ENCODE assay signal across 28 mouse cellular contexts in genomic region chr8:80923794-80924316, GRCm38 (mm10). TPM values are rescaled to one million over a fixed set of nuclear protein-coding genes. Genes with fewer than 3 reads are reported as not detected.
DNase-seq lines count a peak whose midpoint lies in the region; ATAC-seq and TF ChIP-seq lines count a peak whose summit lies in the region.
"Had no signal": no experiment of that assay in that cellular context is flagged by ENCODE, and none has a peak within 500 bp of the region (broad histone marks: within the 10 kb centered on the region; RNA-seq: fewer than 3 reads in every experiment).

No protein-coding gene starts in this region.

- 78% methylated on average over 9 of the region's 9 CpGs for WGBS in kidney, embryonic 16.5 days
- 51% methylated on average over 9 of the region's 9 CpGs for WGBS in lung, postnatal 0 days
- 52% methylated on average over 9 of the region's 9 CpGs for WGBS in lung, adult 2 months
- 80% methylated on average over 9 of the region's 9 CpGs for WGBS in stomach, embryonic 15.5 days

- no peak for DNase-seq in kidney, postnatal 14 days
- peak; percentile 62 for DNase-seq in lung, postnatal 0 days (ENCODE audit: low spot score)
- no peak for DNase-seq in lung, adult 2 months
- DNase-seq in lung, postnatal 10 days: peak; percentile 58
- DNase-seq in adrenal gland, postnatal 14 days: no peak
- DNase-seq: adrenal gland, postnatal 25 days; cerebellum, adult 11 months; cerebellum, postnatal 14 days; gastrocnemius, postnatal 10 days; heart, adult 11 months; kidney, adult 9 months; right cerebral cortex, postnatal 14 days; spleen, adult 18-20 months; thymus, postnatal 14 days had no signal

- no peak overlapping the region for H3K9ac ChIP-seq in kidney, embryonic 16.5 days (replicated peaks; ENCODE audit: low read length)
- no peak overlapping the region for H3K9ac ChIP-seq in lung, postnatal 0 days (replicated peaks; ENCODE audit: low read depth)
- H3K9ac ChIP-seq in stomach, embryonic 15.5 days: no peak overlapping the region
- H3K9ac ChIP-seq: embryonic facial prominence, embryonic 13.5 days; heart, embryonic 13.5 days; midbrain, embryonic 12.5 days had no signal

- 0 out of 2 replicates have a peak, but pooled peaks have one; percentile 15 for ATAC-seq in kidney, embryonic 16.5 days (ENCODE audit: low FRiP score, low TSS enrichment)
- peak; percentile 68 for ATAC-seq in lung, postnatal 0 days
- no peak for ATAC-seq in stomach, embryonic 15.5 days (ENCODE audit: insufficient read depth, low FRiP score, low read depth)
- ATAC-seq: activated CD4-positive, CD25-positive, alpha-beta regulatory T cell, adult 4 months; CD4-positive, CD25-positive, alpha-beta regulatory T cell, adult 4 months; forebrain, embryonic 14.5 days had no signal

- peak; percentile 49 for TF ChIP-seq CTCF in lung, postnatal 0 days (IDR thresholded peaks at IDR 0.05)
- TF ChIP-seq CTCF in lung, adult 2 months (IDR thresholded peaks at IDR 0.05; ENCODE audit: insufficient read depth, low read length): no peak

- no peak for TF ChIP-seq POLR2A in lung, adult 2 months (IDR thresholded peaks at IDR 0.05; ENCODE audit: borderline replicate concordance, extremely low read depth, low read depth, low read length)

- TF ChIP-seq EP300 in lung, postnatal 0 days (IDR thresholded peaks at IDR 0.05): peak; percentile 41; the same call in 1 of the 2 replicates

- H3K9me3 ChIP-seq in kidney, embryonic 16.5 days (ENCODE audit: low read length): no peaks in the 10 kb centered on the region
- no peaks in the 10 kb centered on the region for H3K9me3 ChIP-seq in lung, postnatal 0 days (ENCODE audit: low read length)
- H3K9me3 ChIP-seq in stomach, embryonic 15.5 days: no peaks in the 10 kb centered on the region
- H3K9me3 ChIP-seq: embryonic facial prominence, embryonic 13.5 days; G1E; heart, embryonic 13.5 days; limb, embryonic 10.5 days; midbrain, embryonic 12.5 days had no signal

- no peaks in the 10 kb centered on the region for H3K27me3 ChIP-seq in kidney, embryonic 16.5 days (ENCODE audit: insufficient read depth, low read length)
- H3K27me3 ChIP-seq in lung, postnatal 0 days (replicated peaks; ENCODE audit: insufficient read depth, low read length): no peaks in the 10 kb centered on the region
- no peaks in the 10 kb centered on the region for H3K27me3 ChIP-seq in stomach, embryonic 15.5 days (replicated peaks)
- H3K27me3 ChIP-seq: embryonic facial prominence, embryonic 13.5 days; heart, embryonic 13.5 days; midbrain, embryonic 12.5 days had no signal

- H3K36me3 ChIP-seq in kidney, embryonic 16.5 days (ENCODE audit: insufficient read depth, low read length): no peaks in the 10 kb centered on the region
- no peaks in the 10 kb centered on the region for H3K36me3 ChIP-seq in lung, postnatal 0 days (ENCODE audit: insufficient read depth, low read length)
- H3K36me3 ChIP-seq in stomach, embryonic 15.5 days: no peaks in the 10 kb centered on the region
- H3K36me3 ChIP-seq: embryonic facial prominence, embryonic 13.5 days; G1E; heart, embryonic 13.5 days; limb, embryonic 10.5 days; midbrain, embryonic 12.5 days had no signal

- no peak overlapping the region for H3K27ac ChIP-seq in kidney, embryonic 16.5 days (ENCODE audit: low read length)
- H3K27ac ChIP-seq in lung, postnatal 0 days (ENCODE audit: low read length): peak overlapping the region; percentile 54
- H3K27ac ChIP-seq in stomach, embryonic 15.5 days: 0 out of 2 replicates have a peak overlapping the region, but pooled peaks have one; percentile 69
- H3K27ac ChIP-seq: embryonic facial prominence, embryonic 13.5 days; left cerebral cortex, adult 2 months; limb, embryonic 10.5 days; macrophage; midbrain, embryonic 12.5 days had no signal

- H3K4me3 ChIP-seq in kidney, embryonic 16.5 days (ENCODE audit: low read length): no peak overlapping the region
- H3K4me3 ChIP-seq in lung, postnatal 0 days (ENCODE audit: low read depth, low read length): no peak overlapping the region
- no peak overlapping the region for H3K4me3 ChIP-seq in lung, adult 2 months (replicated peaks; ENCODE audit: extremely low read depth, low read depth, low read length)
- no peak overlapping the region for H3K4me3 ChIP-seq in stomach, embryonic 15.5 days (replicated peaks)
- H3K4me3 ChIP-seq: embryonic facial prominence, embryonic 13.5 days; heart, embryonic 13.5 days; left cerebral cortex, adult 2 months; limb, embryonic 10.5 days; midbrain, embryonic 12.5 days; myocyte had no signal

- peaks cover 11% of the 10 kb centered on the region for H3K4me1 ChIP-seq in kidney, embryonic 16.5 days (ENCODE audit: insufficient read depth, low read length)
- H3K4me1 ChIP-seq in lung, postnatal 0 days (ENCODE audit: insufficient read depth, low read depth, low read length): peaks cover 7% of the 10 kb centered on the region; the same call in 1 of the 2 replicates
- peaks cover 6% of the 10 kb centered on the region; the same call in 1 of the 2 replicates for H3K4me1 ChIP-seq in lung, adult 2 months (ENCODE audit: control insufficient read depth, insufficient read depth, low read length)
- peaks cover 9% of the 10 kb centered on the region for H3K4me1 ChIP-seq in stomach, embryonic 15.5 days
- H3K4me1 ChIP-seq: midbrain, embryonic 12.5 days had no signal

- no peak overlapping the region for H3K4me2 ChIP-seq in kidney, embryonic 16.5 days (replicated peaks; ENCODE audit: low read depth, low read length)
- H3K4me2 ChIP-seq in lung, postnatal 0 days (replicated peaks; ENCODE audit: low read depth, low read length): no peak overlapping the region
- no peak overlapping the region for H3K4me2 ChIP-seq in stomach, embryonic 15.5 days
- H3K4me2 ChIP-seq: embryonic facial prominence, embryonic 13.5 days; heart, embryonic 13.5 days; liver, embryonic 11.5 days; midbrain, embryonic 12.5 days had no signal

RNA-seq across cellular contexts. Expression of gene Gab1, which starts 43.5 kb away (rescaled TPM):
- 14.7 and 15.6 TPM in 2 replicates for polyA plus RNA-seq in kidney, embryonic 16.5 days (2015; fragmentation: Nextera tagmentation; extraction: Ambion mirVana)
- polyA plus RNA-seq in lung, postnatal 0 days (2015; fragmentation: Nextera tagmentation; extraction: Ambion mirVana): 16.9 and 18.9 TPM in 2 replicates
- 36.2 and 49.5 TPM in 2 replicates for polyA plus RNA-seq in lung, adult 2 months (2012; rRNA removed)
- 15.5 and 16.8 TPM in 2 replicates for polyA plus RNA-seq in stomach, embryonic 15.5 days (2015; fragmentation: Nextera tagmentation; extraction: Ambion mirVana)
- 18.0 and 20.1 TPM in 2 replicates for total RNA-seq in adrenal gland, postnatal 14 days (2021)
- polyA plus RNA-seq: CD4-positive, CD25-positive, alpha-beta regulatory T cell, adult 4 months had no signal

Comparison
In these comparisons a context has a peak if more than half of its experiments do, and no peak if none do; other contexts are left out.
1. DNase-seq: peak in lung, postnatal 0 days (single experiment) and lung, postnatal 10 days (single experiment); none in kidney, postnatal 14 days (single experiment), lung, adult 2 months (single experiment) and adrenal gland, postnatal 14 days (single experiment).